Mouse (Mus musculus) adrenal gland, postnatal 36 days (tissue): ENCODE measurements around the gene Ccdc92b. TPM values are rescaled to one million over a fixed set of nuclear protein-coding genes. Genes with fewer than 3 reads are reported as not detected.

Experiments used
- total RNA-seq, 2 experiments: library from RNA; stranded (reverse); gene quantifications; 2 replicates each; pipeline ENCODE4 v1.2.3; 2021

Ccdc92b gene
- total RNA-seq, 2 experiments from 2014 or later = 2.0 to 2.2 TPM

Other genes with a start within 250 kb of the Ccdc92b start
- 10 to 100 TPM in 1 of 2 experiments, 1 to 10 TPM in 1; 8.3 to 10.5 TPM for gene Rap1gap2, start 8.7 kb upstream of the Ccdc92b start, total RNA-seq
- 100 to 1,000 TPM; 203 TPM for gene Cluh, start 29.9 kb downstream of the Ccdc92b start, total RNA-seq
- 100 to 1,000 TPM; 190 to 203 TPM for gene Pafah1b1, start 105.1 kb downstream of the Ccdc92b start, total RNA-seq
- 10 to 100 TPM; 29.0 to 37.6 TPM for gene Mettl16, start 151.2 kb downstream of the Ccdc92b start, total RNA-seq
- gene Mnt, start 211.3 kb downstream of the Ccdc92b start, total RNA-seq = 10 to 100 TPM; 27.6 to 30.6 TPM